Mouse (Mus musculus) embryonic stem cell, embryonic (primary cell): ENCODE data around the gene Hivep3.

Source experiments
- CTCF ChIA-PET, 4 experiments: fragments of 300-600 bp in 2 of 4; fragments of 350-600 bp in 2 of 4; sonication (Branson Sonifier 250); formaldehyde crosslinking; loops; one replicate each; lab custom pipeline; 2022; ENCODE audit warnings: inconsistent platforms in 2 of 4; lab: Charles Lee
- POLR2A ChIA-PET, 4 experiments: fragments of 300-600 bp in 2 of 4; fragments of 350-600 bp in 2 of 4; sonication (Branson Sonifier 250); formaldehyde crosslinking; loops; one replicate each; lab custom pipeline; 2022; ENCODE audit warnings: antibody characterized with exemption in 4 of 4, inconsistent platforms in 1 of 4; lab: Charles Lee

The Hivep3 gene

DNA sequence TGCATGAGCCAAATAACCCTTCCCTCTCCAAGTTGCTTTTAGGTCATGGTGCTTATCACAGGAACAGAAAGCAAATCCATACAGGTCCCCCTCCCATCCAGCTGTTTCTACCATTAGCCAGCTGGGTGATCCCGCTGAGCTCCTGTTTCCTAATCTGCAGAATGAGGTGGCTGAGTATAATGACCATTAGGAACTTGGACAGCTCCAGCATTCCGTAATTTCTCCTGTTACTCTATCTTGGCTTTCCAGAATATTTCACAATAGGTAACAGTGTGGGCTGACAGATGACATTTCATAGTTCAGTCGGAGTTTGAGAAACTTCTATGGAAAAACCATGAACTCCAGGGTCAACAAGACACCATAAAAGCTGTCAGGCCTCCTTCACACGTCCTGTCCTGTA, 148.8 kb downstream of the Hivep3 start:
- CTCF ChIA-PET, result no interaction called here
- POLR2A ChIA-PET, result interaction anchor here in 1 of 4 experiments (0.6 kb wide), 1 partner anchor 22 kb away, joined by 3 read pairs; no protein-coding TSS in a partner anchor

DNA sequence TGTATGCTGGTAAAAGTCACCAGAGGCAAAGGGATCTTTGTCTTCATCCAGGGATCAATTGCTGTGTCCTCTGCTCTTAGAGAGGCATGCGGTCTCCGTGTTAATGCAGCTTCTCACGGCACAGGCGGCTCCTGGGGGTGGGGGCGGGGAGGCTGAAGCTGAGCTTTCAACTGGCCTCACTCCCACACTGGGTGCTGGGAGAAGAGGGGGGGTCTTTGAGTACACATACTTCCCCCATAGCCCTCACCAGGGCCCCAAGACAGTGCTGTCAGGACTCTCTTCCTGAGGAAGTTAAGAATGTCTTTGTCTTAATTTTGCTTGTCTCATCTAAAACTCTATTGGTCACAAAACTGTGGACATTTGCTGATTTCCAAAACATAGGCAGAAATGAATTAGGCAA, 149.2 kb downstream of the Hivep3 start:
- POLR2A ChIA-PET, result interaction anchor here in 1 of 4 experiments (0.6 kb wide), 1 partner anchor 21 kb away, joined by 3 read pairs; no protein-coding TSS in a partner anchor
- CTCF ChIA-PET, result no interaction called here

DNA sequence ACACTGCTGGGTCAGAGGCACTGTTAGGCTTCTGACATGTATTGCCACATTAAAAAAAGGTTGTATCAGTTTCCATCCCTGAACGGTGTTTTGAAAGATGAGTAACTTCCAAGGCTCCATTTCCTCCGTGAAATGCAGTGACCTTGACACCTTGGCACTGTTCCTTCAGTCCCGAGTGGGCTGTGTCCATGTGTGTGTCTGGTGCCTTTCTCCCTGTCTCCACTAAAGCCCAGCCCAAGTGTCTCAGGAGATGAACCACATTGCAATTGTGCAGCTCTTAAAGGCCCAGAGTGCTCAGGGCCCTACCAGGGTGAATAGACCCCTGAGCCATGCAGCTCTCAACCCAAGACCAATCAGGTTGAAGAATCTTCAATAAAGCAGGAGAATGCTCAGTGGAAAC, 153.0 kb downstream of the Hivep3 start:
- POLR2A ChIA-PET, result no interaction called here

DNA sequence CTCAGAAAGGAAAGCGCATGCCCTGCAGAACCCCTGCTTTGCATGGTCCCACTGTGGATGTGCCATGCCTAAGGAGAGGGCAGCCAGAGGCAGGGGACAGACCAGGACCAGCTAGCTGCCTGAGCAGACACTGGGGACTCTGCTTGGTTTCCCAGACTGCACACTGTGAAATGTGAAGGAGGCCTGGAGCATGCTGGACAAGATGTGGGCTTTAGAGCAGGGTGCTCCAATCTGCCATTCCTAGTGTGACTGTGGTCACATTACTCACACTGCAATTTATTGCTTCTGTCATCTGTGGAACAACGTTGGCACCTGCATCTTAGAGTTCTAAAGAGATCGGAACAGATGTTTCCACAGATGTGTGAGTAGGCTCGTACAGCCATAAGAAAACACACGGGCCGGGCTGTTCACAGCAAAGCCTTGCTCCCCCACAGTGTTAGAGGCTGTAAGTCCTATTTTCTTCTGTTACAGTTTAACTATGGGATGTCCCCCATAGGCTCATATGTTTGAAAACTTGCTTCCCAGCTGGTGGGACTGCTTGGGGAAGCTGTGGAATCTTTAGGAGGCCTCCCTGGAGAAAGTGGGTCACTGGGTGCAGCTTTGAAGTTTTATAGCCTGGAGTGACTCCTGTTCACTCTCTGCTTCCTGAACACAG, 154.1 kb downstream of the Hivep3 start:
- ChIA-PET POLR2A (no interaction called here), CTCF (no interaction called here)

More for the DNA sequence above, 153.0 kb downstream of the Hivep3 start:
- CTCF ChIA-PET, result no interaction called here

DNA sequence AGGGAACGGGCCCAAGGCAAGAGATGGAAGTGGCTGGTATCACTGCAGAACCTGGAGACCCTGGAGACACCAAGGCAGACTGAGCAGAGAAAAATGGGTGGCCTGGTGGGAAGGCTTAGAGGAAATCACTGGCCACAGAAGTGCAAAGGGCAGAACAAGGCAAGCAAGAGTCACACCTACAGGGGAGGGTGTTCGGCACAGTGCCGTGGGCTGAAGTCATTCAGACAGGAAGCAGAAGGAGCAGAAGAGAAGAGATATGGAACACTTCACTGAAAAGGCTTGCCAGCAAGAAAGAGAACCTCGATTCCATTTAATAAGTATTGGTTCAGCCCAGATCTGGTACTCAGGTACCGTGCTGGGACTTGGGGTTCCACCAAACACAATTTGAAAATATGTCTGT, 156.2 kb downstream of the Hivep3 start:
- ChIA-PET POLR2A (no interaction called here), CTCF (no interaction called here)

DNA sequence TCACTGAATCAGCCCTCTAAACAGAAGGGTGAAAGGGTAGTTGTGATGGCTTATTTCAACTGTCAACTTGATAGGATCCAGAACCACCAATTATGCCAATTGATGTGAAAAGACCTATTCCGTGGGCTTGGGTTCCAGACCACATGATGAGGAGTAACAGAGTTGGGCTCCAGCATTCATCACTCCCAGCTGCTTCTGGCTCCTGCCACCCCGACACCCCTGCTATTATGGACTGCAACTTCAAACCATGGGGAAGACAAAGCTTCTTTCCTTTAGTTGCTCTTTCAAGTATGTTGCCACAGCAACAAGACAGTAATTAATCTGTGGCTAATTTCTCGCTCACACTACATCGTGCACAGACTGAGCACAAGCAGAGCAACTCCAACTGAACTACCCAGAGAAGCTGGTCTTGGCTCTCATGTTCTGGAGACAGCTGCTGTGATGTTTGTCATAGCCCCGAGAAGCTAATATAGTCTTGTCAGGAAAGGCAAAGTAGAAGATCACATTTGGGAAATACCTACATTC, 159.7 kb downstream of the Hivep3 start:
- POLR2A ChIA-PET, result interaction anchor here in 1 of 4 experiments (0.6 kb wide), 1 partner anchor 119 kb away, joined by 4 read pairs; no protein-coding TSS in a partner anchor
- CTCF ChIA-PET, result no interaction called here

DNA sequence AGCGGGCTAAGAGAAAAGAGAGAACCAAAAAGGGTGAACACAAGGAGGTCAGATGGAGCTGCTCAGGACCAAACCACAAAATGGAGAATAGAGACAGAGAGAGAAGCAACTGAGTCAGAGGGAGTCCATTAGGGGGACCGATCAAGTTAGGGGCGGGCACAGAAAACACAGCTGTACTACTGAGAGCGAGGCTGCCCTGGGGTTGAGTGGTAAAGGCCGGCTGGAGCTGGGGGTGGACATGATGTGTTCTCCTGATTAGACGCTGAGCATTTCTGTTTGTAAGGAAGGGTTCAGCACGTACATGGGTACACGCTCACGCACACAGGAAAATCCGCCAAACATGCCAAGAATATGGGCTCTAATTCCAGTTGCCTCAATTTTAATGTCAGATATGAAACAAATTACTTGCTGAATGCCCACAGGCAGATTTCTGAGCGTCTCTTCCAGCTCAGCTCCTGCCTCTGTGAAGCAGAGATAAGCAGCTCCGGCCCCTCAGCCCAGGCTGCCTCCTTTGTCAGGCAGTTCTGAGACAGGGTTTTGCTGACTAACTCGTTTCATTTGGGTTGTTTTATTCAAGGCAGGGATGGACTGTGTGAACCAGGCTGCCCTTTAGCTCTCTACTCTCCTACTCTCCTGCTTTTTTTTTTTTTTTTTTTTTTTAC, 161.3 kb downstream of the Hivep3 start:
- POLR2A ChIA-PET, result interaction anchor here in 1 of 4 experiments (0.6 kb wide), 1 partner anchor 1086 kb away, joined by 4 read pairs; no protein-coding TSS in a partner anchor
- CTCF ChIA-PET, result interaction anchor here in 1 of 4 experiments (0.6 kb wide), 2 partner anchors 26 to 210 kb away, joined by 3 to 17 read pairs; no protein-coding TSS in a partner anchor

DNA sequence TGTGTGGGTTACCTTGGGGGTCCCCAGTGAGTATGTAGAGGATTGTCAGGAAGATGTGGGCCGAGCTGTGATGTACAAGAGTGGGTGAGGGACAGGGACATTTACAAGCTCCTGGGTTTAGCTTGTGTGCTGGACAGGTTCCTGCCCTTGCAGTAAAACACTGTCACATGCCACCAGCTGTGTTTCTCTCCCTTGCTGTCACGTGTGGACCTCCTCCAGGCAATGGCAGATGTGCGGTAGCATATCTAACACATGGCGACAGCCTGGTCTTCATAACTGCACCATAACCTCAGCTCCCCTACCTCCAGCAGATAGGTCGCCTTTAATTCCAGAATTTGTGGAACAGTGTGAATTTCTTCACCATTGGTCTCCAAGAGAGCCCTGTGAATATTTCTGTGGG, 161.9 kb downstream of the Hivep3 start:
- POLR2A ChIA-PET, result interaction anchor here in 1 of 4 experiments (0.6 kb wide), 1 partner anchor 1086 kb away, joined by 4 read pairs; no protein-coding TSS in a partner anchor

DNA sequence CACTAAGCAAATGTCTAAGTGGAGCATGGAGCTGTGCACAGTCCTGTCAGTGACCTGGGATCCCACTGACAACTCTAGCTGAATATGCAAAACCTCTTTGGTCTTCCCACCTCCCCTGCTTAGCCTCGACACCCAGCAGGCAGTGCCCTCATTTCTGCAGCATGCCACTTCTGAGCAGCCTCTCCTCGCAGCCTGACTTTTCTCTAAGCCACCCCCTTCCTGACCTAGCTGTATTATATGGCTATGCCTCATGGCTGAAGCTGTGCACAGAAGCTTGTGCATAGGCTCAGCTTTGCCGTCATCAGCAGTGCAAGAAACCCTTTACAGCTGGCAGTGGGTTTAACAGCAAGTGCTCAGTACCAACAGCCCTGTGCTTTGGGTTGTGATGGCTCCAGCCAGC, 163.0 kb downstream of the Hivep3 start:
- ChIA-PET CTCF (interaction anchor here in 1 of 4 experiments (0.5 kb wide), 1 partner anchor 134 kb away, joined by 3 read pairs; no protein-coding TSS in a partner anchor), POLR2A (no interaction called here)

More for the DNA sequence above, 161.9 kb downstream of the Hivep3 start:
- CTCF ChIA-PET, result interaction anchor here in 2 of 4 experiments (0.6 kb wide), 3 partner anchors 26 to 209 kb away, joined by 3 to 17 read pairs (median 4); no protein-coding TSS in a partner anchor

DNA sequence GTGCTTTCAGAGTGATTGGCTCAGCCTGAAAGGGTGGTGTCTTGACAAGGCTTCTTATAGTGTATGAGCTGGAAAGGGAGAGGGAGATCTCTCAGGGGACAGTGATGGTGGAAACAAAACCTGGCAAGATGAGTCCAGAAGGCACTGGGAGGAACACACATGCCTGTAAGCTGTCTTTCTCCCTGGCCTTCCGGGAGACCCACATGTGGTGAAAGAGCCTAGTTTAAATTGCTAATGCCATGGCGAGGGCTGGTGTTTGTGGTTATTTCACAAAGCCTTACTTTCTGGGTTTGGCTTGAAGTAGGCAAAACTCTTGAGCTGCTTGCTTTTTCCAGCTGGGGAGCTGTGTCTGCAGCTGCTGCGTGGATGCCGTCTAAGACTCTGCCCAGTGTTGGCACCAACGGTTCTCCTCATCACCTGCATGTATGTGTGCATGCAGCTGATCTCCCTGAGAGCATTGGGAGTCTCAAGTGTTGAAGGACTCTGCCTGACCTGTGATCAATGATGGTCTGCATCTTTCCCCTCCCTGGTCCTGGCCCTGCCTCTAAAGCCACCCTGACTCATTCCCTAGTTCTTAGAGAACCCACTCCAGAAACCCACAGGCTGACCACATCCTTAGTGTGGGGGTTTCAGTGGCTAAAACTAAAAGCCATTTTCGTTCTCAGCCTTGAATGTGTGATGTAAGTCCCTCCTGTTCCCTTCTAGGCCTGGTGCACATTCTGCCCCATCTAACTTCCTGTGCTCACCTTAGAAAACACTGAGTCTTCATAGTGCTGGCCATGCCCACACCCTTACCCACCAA, 163.7 kb downstream of the Hivep3 start:
- POLR2A ChIA-PET, result no interaction called here
- CTCF ChIA-PET, result interaction anchor here in 1 of 4 experiments (0.5 kb wide), 1 partner anchor 134 kb away, joined by 3 read pairs; no protein-coding TSS in a partner anchor

DNA sequence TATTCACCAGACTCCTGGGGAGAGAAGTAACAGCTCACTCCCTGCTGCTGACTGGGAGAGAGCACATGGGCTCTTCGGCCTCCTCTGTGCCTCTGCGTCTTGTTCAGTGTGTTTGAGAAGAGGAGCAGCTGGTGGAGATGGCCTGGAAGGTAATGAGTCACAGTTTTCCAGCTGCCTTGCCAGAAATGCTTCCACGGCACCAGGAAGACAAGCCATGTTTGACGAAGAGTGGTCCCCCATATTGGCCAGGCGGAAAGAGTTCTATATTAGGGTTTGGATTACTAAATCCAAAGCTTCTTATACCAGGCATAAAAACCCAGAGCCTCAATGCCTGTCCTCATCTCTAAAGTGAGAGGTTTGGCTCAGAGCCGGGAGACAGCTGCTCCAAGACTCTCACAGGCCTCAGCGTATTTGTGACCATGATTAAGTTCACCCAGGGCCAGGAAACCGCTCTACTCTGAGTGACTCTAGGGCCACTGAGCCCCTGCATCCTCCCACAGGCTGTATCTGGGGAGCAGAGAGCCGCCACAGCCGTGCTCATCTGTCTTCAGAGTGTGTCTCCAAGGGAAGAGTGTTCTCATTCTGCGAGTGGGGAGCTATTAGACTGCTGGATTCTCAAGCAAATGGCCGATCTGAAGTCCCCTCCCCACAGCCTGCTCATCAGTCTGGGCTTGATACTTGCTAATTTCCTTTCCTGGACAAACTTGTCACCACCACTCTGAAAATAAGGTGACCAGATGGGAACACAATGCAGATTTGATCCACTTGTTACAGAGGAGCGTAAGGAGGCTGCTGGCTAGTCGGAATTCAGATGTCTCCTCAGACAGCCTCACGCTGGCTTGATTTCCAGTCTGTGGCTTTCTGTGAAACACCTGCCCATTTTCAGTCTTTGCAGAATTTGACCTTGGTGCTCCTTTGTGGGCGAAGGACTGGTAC, 168.2 kb downstream of the Hivep3 start:
- ChIA-PET POLR2A (no interaction called here), CTCF (interaction anchor here in 1 of 4 experiments (0.7 kb wide), 1 partner anchor 54 kb away, joined by 3 read pairs; no protein-coding TSS in a partner anchor)

DNA sequence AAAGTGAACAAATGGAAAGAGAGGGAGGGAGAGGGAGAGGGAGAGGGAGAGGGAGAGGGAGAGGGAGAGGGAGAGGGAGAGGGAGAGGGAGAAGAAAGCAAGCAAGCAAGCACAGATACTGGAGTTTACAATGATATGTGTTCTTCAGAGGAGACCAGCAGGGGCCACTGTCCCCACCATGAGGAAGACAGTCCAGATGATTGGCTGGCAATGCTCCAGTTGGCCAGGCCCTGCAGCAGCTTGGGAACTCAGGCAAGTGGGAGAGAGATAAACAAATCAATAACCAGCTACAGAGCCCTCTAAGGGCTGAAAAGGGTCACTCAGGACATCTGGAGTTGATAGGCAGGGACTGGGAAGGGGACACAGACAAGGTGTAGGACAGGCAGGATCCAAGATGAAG, 169.7 kb downstream of the Hivep3 start:
- ChIA-PET POLR2A (no interaction called here), CTCF (no interaction called here)

DNA sequence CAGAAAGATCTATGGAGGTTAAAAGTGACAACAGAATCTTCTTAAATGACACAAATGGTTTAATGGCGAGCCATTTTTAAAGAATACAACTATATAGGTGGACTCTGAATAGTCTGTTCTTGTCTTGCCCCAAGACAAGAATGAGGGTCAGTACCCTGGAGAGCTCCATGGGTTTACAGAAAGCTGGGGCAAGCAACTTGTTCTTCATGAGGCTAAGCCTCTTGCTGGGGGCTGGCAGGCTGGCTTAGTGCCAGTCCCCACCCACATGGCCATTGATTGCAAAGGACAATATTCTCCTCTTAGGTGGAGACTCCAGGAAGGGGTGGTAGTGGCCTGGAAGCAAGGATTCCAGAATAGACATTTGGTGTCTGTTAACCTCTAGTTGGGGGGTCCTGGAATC, 170.2 kb downstream of the Hivep3 start:
- POLR2A ChIA-PET, result interaction anchor here in 3 of 4 experiments (0.5 to 0.8 kb wide), 3 partner anchors 21 to 289 kb away, joined by 3 to 4 read pairs (median 3); no protein-coding TSS in a partner anchor
- CTCF ChIA-PET, result interaction anchor here in 1 of 4 experiments (0.6 to 1.0 kb wide), 2 partner anchors 95 to 226 kb away, joined by 3 read pairs; no protein-coding TSS in a partner anchor

DNA sequence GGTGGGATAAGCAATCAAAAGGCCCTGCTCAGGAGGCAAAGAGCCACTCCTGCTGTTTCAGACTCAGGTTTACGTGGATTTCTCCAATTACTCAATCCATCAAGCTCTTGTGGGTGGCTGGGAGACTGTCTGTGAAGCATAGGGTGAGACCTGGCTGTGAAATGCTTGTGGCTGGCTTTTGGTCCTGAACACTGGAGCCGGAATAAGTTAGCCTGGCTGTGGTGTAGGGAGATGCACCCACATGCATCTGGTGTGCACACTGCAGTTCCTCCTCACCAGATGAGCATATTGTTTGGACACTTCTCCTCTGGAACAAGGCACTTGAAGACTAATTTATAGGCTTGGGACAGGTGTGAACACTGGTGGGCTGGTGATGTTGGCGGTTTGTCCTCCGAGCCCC, 170.7 kb downstream of the Hivep3 start:
- POLR2A ChIA-PET, result interaction anchor here in 3 of 4 experiments (0.5 to 0.8 kb wide), 3 partner anchors 22 to 289 kb away, joined by 3 to 4 read pairs (median 3); no protein-coding TSS in a partner anchor
- CTCF ChIA-PET, result interaction anchor here in 1 of 4 experiments (0.6 to 1.0 kb wide), 2 partner anchors 95 to 225 kb away, joined by 3 read pairs; no protein-coding TSS in a partner anchor

DNA sequence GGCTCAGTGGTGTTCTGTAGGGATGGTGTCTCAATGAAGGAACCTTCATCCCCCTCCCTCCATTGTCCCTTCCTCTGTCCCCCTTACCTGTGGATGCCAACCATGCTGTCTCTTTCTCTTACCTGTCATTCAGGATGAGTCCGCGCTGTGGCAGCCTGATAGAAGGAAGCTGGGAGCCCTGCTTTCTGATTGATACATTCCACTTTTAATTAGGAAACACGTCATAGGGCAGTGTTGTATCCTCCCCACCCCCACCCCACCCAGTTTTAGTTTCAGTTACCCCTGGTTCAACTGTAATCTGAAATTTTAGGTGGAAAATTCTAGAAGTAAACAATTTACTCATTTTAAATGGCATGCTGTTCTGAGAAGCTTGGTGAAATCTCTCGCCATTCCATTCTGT, 173.5 kb downstream of the Hivep3 start:
- CTCF ChIA-PET, result no interaction called here
- POLR2A ChIA-PET, result no interaction called here

DNA sequence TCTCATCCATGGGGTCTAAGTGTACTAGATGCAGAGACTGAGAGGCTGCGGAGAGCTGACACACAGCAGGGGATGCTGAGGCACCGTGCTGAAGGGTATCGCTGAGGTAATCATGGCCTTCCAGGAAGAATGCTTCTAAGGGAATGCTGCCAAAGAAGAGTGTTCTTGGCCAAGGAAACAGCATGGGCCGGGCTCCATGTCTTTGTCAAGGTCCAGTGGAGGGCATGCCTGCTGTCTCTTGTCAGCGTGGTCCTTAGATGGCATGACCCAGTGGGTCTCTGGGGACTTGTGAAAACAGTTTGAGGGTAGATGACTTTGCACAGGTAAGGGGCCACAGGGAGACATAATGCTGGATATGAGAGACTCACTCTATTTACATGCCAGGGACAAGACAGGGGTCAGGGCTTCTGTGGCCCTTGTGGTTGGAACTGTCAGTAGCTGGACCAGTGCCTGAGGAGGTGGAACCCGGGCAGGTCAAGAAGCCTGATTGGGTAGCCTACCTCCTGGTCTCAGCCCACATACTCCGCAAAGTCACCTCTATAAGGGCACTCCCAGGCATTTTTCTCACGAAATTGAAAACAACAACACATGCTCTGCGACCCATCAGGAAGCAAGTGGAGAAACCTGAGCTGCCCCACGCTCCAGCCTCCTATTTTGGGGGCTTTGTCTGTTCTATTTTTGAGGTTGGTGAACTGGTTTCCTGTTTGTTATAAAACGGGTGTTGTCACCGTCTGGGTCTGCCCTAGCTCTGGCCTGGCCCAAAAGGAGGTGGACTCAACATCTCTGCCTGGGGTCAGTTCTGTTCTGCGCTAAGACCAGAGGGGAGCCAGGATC, 177.7 kb downstream of the Hivep3 start:
- POLR2A ChIA-PET, result no interaction called here

More for the DNA sequence above, 177.7 kb downstream of the Hivep3 start:
- CTCF ChIA-PET, result no interaction called here
